Mouse (Mus musculus): ENCODE results near the gene Scn8a.

DNA sequence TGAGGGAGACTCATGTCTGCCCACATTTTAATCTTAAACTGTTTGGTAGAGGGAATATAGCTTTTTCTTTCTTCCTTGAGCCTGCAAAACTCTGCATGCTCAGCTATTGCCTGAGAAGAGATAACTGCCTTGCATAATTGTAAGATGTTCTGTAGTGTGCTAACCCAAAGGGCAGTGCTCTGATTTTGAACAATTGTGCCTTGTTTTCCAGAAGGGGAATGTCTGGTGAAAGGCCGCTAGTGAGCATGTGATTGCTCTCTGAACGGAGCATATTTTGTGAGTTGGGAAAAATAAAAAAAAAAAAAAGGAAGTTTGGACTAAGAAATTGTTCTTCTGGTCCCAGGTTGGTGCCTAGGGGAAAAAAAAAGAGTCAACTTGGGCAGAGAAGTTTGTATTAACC lies 159.3 kb downstream of the Scn8a start:
- TF ChIP-seq EP300 (IDR thresholded peaks at IDR 0.05; ENCODE audit: insufficient read depth, low read depth, low read length), result no peak
- TF ChIP-seq POLR2A (IDR thresholded peaks at IDR 0.05; ENCODE audit: insufficient read depth, low read depth, low read length), result no peak

All from heart, adult 2 months (tissue).